Mouse (Mus musculus) ES-Bruce4 (cell line): Measurements from ENCODE around the gene Gm20518. TPM values are rescaled to one million over a fixed set of nuclear protein-coding genes. Genes with fewer than 3 reads are reported as not detected.

Experiments used
- H3K27ac ChIP-seq: 2 replicates; pipeline ENCODE4 v1.5.1; 2012; ENCODE audit warnings: low read length, inconsistent platforms; ENCODE audit not compliant: insufficient read depth
- H3K27me3 ChIP-seq: 2 replicates; pipeline ENCODE4 v1.6.1; 2012; ENCODE audit warnings: mild to moderate bottlenecking, low read length, inconsistent platforms; ENCODE audit not compliant: control insufficient read depth, poor library complexity, insufficient read depth, severe bottlenecking
- H3K36me3 ChIP-seq: 2 replicates; pipeline ENCODE4 v1.6.1; 2012; ENCODE audit warnings: inconsistent platforms, mild to moderate bottlenecking, low read length, moderate library complexity; ENCODE audit not compliant: control insufficient read depth, poor library complexity, insufficient read depth, severe bottlenecking
- H3K4me1 ChIP-seq: one replicate; pipeline ENCODE4 v1.8.1; 2011; ENCODE audit warnings: low read length; ENCODE audit not compliant: control insufficient read depth, insufficient read depth
- H3K4me3 ChIP-seq: 2 replicates; pipeline ENCODE4 v1.5.1; 2011; ENCODE audit warnings: low read depth, mild to moderate bottlenecking, low read length
- H3K9ac ChIP-seq: 2 replicates; pipeline ENCODE4 v1.6.1; 2012; ENCODE audit warnings: low read depth, mild to moderate bottlenecking, inconsistent platforms; ENCODE audit not compliant: poor library complexity, severe bottlenecking
- H3K9me3 ChIP-seq: replicated peaks from 2 replicates; pipeline ENCODE4 v1.6.1; 2012; ENCODE audit warnings: mild to moderate bottlenecking, low read length, inconsistent platforms; ENCODE audit not compliant: control insufficient read depth, poor library complexity, insufficient read depth, severe bottlenecking
- CTCF ChIP-seq: IDR thresholded peaks from one replicate; pipeline ENCODE4 v1.8.1; 2011; ENCODE audit warnings: low read depth, low read length
- EP300 ChIP-seq: IDR thresholded peaks from 2 replicates; pipeline ENCODE4 v1.6.1; 2011; ENCODE audit warnings: low read depth, low read length; ENCODE audit not compliant: insufficient read depth
- POLR2A ChIP-seq: IDR thresholded peaks from one replicate; pipeline ENCODE4 v1.8.1; 2011; ENCODE audit warnings: low read length; ENCODE audit not compliant: insufficient read depth
- polyA plus RNA-seq: library from polyadenylated mRNA; stranded (reverse); fragments of >200 nt; gene quantifications from 2 replicates; pipeline ENCODE4 v1.2.4, GENCODE M21; 2011; ENCODE audit warnings: low read depth; ENCODE audit not compliant: missing spikeins, insufficient read depth, insufficient read length

Gene Gm20518
- polyA plus RNA-seq, 1 experiment, result not detected

GRCm38 (mm10) chr16:17799584-17799983 is 91.9 kb downstream of the Gm20518 start:
- H3K27ac ChIP-seq, result no peak overlapping the region
- no peaks in the 10 kb centered on the region for H3K9me3 ChIP-seq
- peaks cover 20% of the 10 kb centered on the region for H3K27me3 ChIP-seq
- H3K4me3 ChIP-seq, result no peak overlapping the region
- TF ChIP-seq POLR2A, result no peak
- no peak for TF ChIP-seq CTCF
- no peaks in the 10 kb centered on the region for H3K36me3 ChIP-seq
- H3K9ac ChIP-seq, result no peak overlapping the region
- peaks cover 3% of the 10 kb centered on the region for H3K4me1 ChIP-seq

GRCm38 (mm10) chr16:17798321-17799180 is 92.9 kb downstream of the Gm20518 start:
- Histone ChIP-seq H3K4me1 (peaks cover 2% of the 10 kb centered on the region), H3K36me3 (no peaks in the 10 kb centered on the region), H3K4me3 (peak overlapping the region; percentile 38), H3K9me3 (no peaks in the 10 kb centered on the region), H3K27me3 (peaks cover 20% of the 10 kb centered on the region), H3K9ac (no peak overlapping the region), H3K27ac (no peak overlapping the region)
- TF ChIP-seq EP300 (no peak), POLR2A (no peak), CTCF (no peak)

GRCm38 (mm10) chr16:17797812-17798311 is 93.6 kb downstream of the Gm20518 start:
- peak overlapping the region; percentile 54 for H3K9ac ChIP-seq
- H3K27ac ChIP-seq, result no peak overlapping the region
- no peaks in the 10 kb centered on the region for H3K4me1 ChIP-seq
- H3K9me3 ChIP-seq, result no peaks in the 10 kb centered on the region
- no peaks in the 10 kb centered on the region for H3K36me3 ChIP-seq
- TF ChIP-seq POLR2A (no peak), CTCF (no peak), EP300 (no peak)
- peak overlapping the region; percentile 38 for H3K4me3 ChIP-seq
- H3K27me3 ChIP-seq, result peaks cover 20% of the 10 kb centered on the region

GRCm38 (mm10) chr16:17796971-17797811 is 94.3 kb downstream of the Gm20518 start, which contains the start of gene Scarf2:
Scarf2 (plus strand) TSS chr16:17797282.
- Histone ChIP-seq H3K9me3 (no peaks in the 10 kb centered on the region), H3K9ac (peak within 1 kb of the TSS; percentile 54), H3K4me3 (peak within 1 kb of the TSS; percentile 38), H3K36me3 (no peaks in the 10 kb centered on the region), H3K27ac (no peak within 1 kb of the TSS), H3K27me3 (peaks cover 17% of the 10 kb centered on the region), H3K4me1 (no peaks in the 10 kb centered on the region)
- TF ChIP-seq EP300 (no peak), POLR2A (no peak), CTCF (no peak)

GRCm38 (mm10) chr16:17796519-17796918 is 95.0 kb downstream of the Gm20518 start:
- no peaks in the 10 kb centered on the region for H3K4me1 ChIP-seq
- H3K9me3 ChIP-seq, result no peaks in the 10 kb centered on the region
- H3K36me3 ChIP-seq, result no peaks in the 10 kb centered on the region
- peaks cover 17% of the 10 kb centered on the region for H3K27me3 ChIP-seq
- H3K4me3 ChIP-seq, result no peak overlapping the region
- TF ChIP-seq EP300 (no peak), CTCF (no peak), POLR2A (no peak)
- peak overlapping the region; percentile 54; the same call in 1 of the 2 replicates for H3K9ac ChIP-seq
- no peak overlapping the region for H3K27ac ChIP-seq
